Mouse (Mus musculus): Measurements from ENCODE around the gene Gm42688. TPM values are rescaled to one million over a fixed set of nuclear protein-coding genes. Genes with fewer than 3 reads are reported as not detected.

Gm42688 gene
- total and polyA plus RNA-seq, 3 experiments = 1.2 to 1.6 (median 1.3) TPM

GRCm38 (mm10) chr6:83078324-83078858 lies 23.0 kb upstream of the Gm42688 start (continued):
- TF ChIP-seq IRF4 (IDR thresholded peaks at IDR 0.05; ENCODE audit: low read depth, low read length) (peak; percentile 17; the same call in 1 of the 2 replicates), ZKSCAN1 (IDR thresholded peaks at IDR 0.05; ENCODE audit: borderline replicate concordance, low read depth, low read length) (no peak), TCF12 (IDR thresholded peaks at IDR 0.05; ENCODE audit: low read depth, low read length) (peak; percentile 26), CHD2 (IDR thresholded peaks at IDR 0.05; ENCODE audit: low read length) (peak; percentile 22; the same call in 1 of the 2 replicates), JUND (conservative IDR thresholded peaks at IDR 0.05; ENCODE audit: low read depth, low read length) (no peak), UBTF (IDR thresholded peaks at IDR 0.05; ENCODE audit: low read depth, low read length) (no peak), NRF1 (IDR thresholded peaks at IDR 0.05; ENCODE audit: low read depth, low read length) (peak; percentile 94), MEF2A (IDR thresholded peaks at IDR 0.05; ENCODE audit: borderline replicate concordance, low read depth, low read length) (no peak), NELFE (IDR thresholded peaks at IDR 0.05; ENCODE audit: low read depth, low read length) (peak; percentile 76), CHD1 (IDR thresholded peaks at IDR 0.05; ENCODE audit: low read depth, low read length) (no peak)

GRCm38 (mm10) chr6:83080210-83080609 lies 21.2 kb upstream of the Gm42688 start:
- H3K9me3 ChIP-seq (replicated peaks; ENCODE audit: low read length) = no peaks in the 10 kb centered on the region
- in situ Hi-C loops (cut with MboI; ENCODE audit: low pct_ligation_motif_present, low pct_unique_long_range_greater_than_20kb, low sequenced_read_pairs) = no loop called here
- no peak overlapping the region for H3K4me3 ChIP-seq (replicated peaks in 1 of 3; ENCODE audit: low read depth in 2 of 3, low read length in 2 of 3, poor library complexity in 1 of 3)
- peaks cover 11 to 35% of the 10 kb centered on the region in 2 experiments for H3K36me3 ChIP-seq (replicated peaks in 1 of 2; ENCODE audit: control insufficient read depth in 1 of 2, insufficient read depth in 1 of 2, low read length in 1 of 2)
- no peak overlapping the region for H3K27ac ChIP-seq (ENCODE audit: insufficient read depth, low read depth)
- no peak for DNase-seq (ENCODE audit: extremely low read depth)
- H3K79me2 ChIP-seq (replicated peaks; ENCODE audit: control insufficient read depth, extremely low read depth, insufficient read depth, poor library complexity, severe bottlenecking) = no peaks in the 10 kb centered on the region
- H3K27me3 ChIP-seq (replicated peaks) = peaks cover 3% of the 10 kb centered on the region
- TF ChIP-seq SMC3 (IDR thresholded peaks at IDR 0.05; ENCODE audit: low read depth, low read length) (no peak), CHD2 (IDR thresholded peaks at IDR 0.05; ENCODE audit: low read length) (no peak), NRF1 (IDR thresholded peaks at IDR 0.05; ENCODE audit: low read depth, low read length) (no peak), ZKSCAN1 (IDR thresholded peaks at IDR 0.05; ENCODE audit: borderline replicate concordance, low read depth, low read length) (no peak)
- no peak overlapping the region for H3K4me2 ChIP-seq (ENCODE audit: insufficient read depth, low read depth, poor library complexity, severe bottlenecking)
- H3K9ac ChIP-seq (ENCODE audit: insufficient read depth, low read depth) = no peak overlapping the region
- dilution Hi-C loops (cut with MboI; ENCODE audit: extremely low pct_ligation_motif_present, extremely low pct_unique_long_range_greater_than_20kb, low sequenced_read_pairs) = no loop called here
- H3K4me1 ChIP-seq (ENCODE audit: control insufficient read depth in 1 of 2, insufficient read depth in 2 of 2) = peaks cover 7 to 28% of the 10 kb centered on the region in 2 experiments; a peak in 3 of 4 replicates

- Histone ChIP-seq H3K4me1 (ENCODE audit: control insufficient read depth in 1 of 2, insufficient read depth in 2 of 2) (peaks cover 7 to 21% of the 10 kb centered on the region in 2 experiments; a peak in 3 of 4 replicates), H3K4me2 (ENCODE audit: insufficient read depth, low read depth, poor library complexity, severe bottlenecking) (no peak overlapping the region), H3K79me2 (replicated peaks; ENCODE audit: control insufficient read depth, extremely low read depth, insufficient read depth, poor library complexity, severe bottlenecking) (no peaks in the 10 kb centered on the region), H3K27ac (ENCODE audit: insufficient read depth, low read depth) (no peak overlapping the region), H3K9ac (ENCODE audit: insufficient read depth, low read depth) (no peak overlapping the region), H3K4me3 (replicated peaks in 1 of 3; ENCODE audit: low read depth in 2 of 3, low read length in 2 of 3, poor library complexity in 1 of 3) (no peak overlapping the region), H3K27me3 (replicated peaks) (no peaks in the 10 kb centered on the region), H3K9me3 (replicated peaks; ENCODE audit: low read length) (no peaks in the 10 kb centered on the region), H3K36me3 (replicated peaks in 1 of 2; ENCODE audit: control insufficient read depth in 1 of 2, insufficient read depth in 1 of 2, low read length in 1 of 2) (peaks cover 11 to 38% of the 10 kb centered on the region in 2 experiments)
- in situ Hi-C loops (cut with MboI; ENCODE audit: low pct_ligation_motif_present, low pct_unique_long_range_greater_than_20kb, low sequenced_read_pairs) (no loop called here), dilution Hi-C loops (cut with MboI; ENCODE audit: extremely low pct_ligation_motif_present, extremely low pct_unique_long_range_greater_than_20kb, low sequenced_read_pairs) (no loop called here)
- TF ChIP-seq CTCF (conservative IDR thresholded peaks at IDR 0.05 in 1 of 2, IDR thresholded peaks at IDR 0.05 in 1 of 2; ENCODE audit: low read depth in 2 of 2, low read length in 2 of 2) (no peak), SMC3 (IDR thresholded peaks at IDR 0.05; ENCODE audit: low read depth, low read length) (no peak), HCFC1 (IDR thresholded peaks at IDR 0.05; ENCODE audit: low read depth, low read length) (no peak), POLR2A (IDR thresholded peaks at IDR 0.05; ENCODE audit: low read depth, low read length) (no peak), ELF1 (IDR thresholded peaks at IDR 0.05; ENCODE audit: low read depth, low read length) (no peak)
- no peak for DNase-seq (ENCODE audit: extremely low read depth)
Measured at GRCm38 (mm10) chr6:83083497-83083896, 17.9 kb upstream of the Gm42688 start.
